Mouse (Mus musculus): ENCODE results near the gene Eif6. TPM values are rescaled to one million over a fixed set of nuclear protein-coding genes. Genes with fewer than 3 reads are reported as not detected.

Gene Eif6
- polyA plus RNA-seq, 1 experiment from 2014 or later, result 107 TPM

- Histone ChIP-seq H3K4me3 (no peak overlapping the region), H3K27me3 (peaks cover 37% of the 10 kb centered on the region), H3K27ac (no peak overlapping the region), H3K4me1 (replicated peaks) (peaks cover 9% of the 10 kb centered on the region), H3K4me2 (no peak overlapping the region), H3K9ac (no peak overlapping the region), H3K9me3 (replicated peaks) (no peaks in the 10 kb centered on the region), H3K36me3 (no peaks in the 10 kb centered on the region)
- ATAC-seq (replicated peaks; ENCODE audit: insufficient number of reproducible peaks, insufficient read depth, low FRiP score, low read depth), result no peak
- WGBS, result 80% methylated on average over 3 of the region's 3 CpGs
These were observed 47.2 kb downstream of the Eif6 start for GRCm38 (mm10) chr2:155779506-155779905.

GRCm38 (mm10) chr2:155779066-155779465, 47.7 kb downstream of the Eif6 start:
- H3K4me1 ChIP-seq (replicated peaks), result peaks cover 9% of the 10 kb centered on the region
- no peaks in the 10 kb centered on the region for H3K36me3 ChIP-seq
- no peaks in the 10 kb centered on the region for H3K9me3 ChIP-seq (replicated peaks)
- no peak overlapping the region for H3K4me2 ChIP-seq
- no peak for ATAC-seq (replicated peaks; ENCODE audit: insufficient number of reproducible peaks, insufficient read depth, low FRiP score, low read depth)
- 50% methylated on average over 7 of the region's 7 CpGs for WGBS
- no peak overlapping the region for H3K9ac ChIP-seq
- peaks cover 42% of the 10 kb centered on the region for H3K27me3 ChIP-seq
- no peak overlapping the region for H3K27ac ChIP-seq
- no peak overlapping the region for H3K4me3 ChIP-seq

GRCm38 (mm10) chr2:155778004-155778403, 48.7 kb downstream of the Eif6 start:
- Histone ChIP-seq H3K4me1 (replicated peaks) (peaks cover 9% of the 10 kb centered on the region), H3K4me3 (no peak overlapping the region), H3K4me2 (no peak overlapping the region), H3K9ac (no peak overlapping the region), H3K9me3 (replicated peaks) (no peaks in the 10 kb centered on the region), H3K36me3 (no peaks in the 10 kb centered on the region), H3K27ac (no peak overlapping the region), H3K27me3 (peaks cover 53% of the 10 kb centered on the region)
- ATAC-seq (replicated peaks; ENCODE audit: insufficient number of reproducible peaks, insufficient read depth, low FRiP score, low read depth), result no peak
- WGBS, result 51% methylated on average over 6 of the region's 6 CpGs

DNA sequence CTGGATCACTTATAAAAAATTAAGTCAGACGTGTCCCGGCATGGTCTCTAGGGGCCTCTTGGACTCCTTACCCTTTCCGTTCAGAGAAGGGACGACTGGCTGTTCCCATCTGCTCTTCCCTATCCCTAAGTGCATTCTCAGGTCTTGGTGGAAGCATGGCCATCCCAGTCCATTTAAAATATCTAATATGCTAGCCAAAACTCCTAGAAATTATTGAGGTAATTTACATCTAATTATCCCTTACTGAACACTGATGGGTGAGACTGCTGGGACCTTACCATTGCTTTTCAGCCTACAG, 49.1 kb downstream of the Eif6 start:
- WGBS, result 76% methylated on average over 4 of the region's 4 CpGs
- H3K9ac ChIP-seq, result no peak overlapping the region
- H3K4me2 ChIP-seq, result no peak overlapping the region
- no peaks in the 10 kb centered on the region for H3K36me3 ChIP-seq
- ATAC-seq (replicated peaks; ENCODE audit: insufficient number of reproducible peaks, insufficient read depth, low FRiP score, low read depth), result no peak
- peaks cover 56% of the 10 kb centered on the region for H3K27me3 ChIP-seq
- no peak overlapping the region for H3K27ac ChIP-seq
- H3K4me1 ChIP-seq (replicated peaks), result peaks cover 9% of the 10 kb centered on the region
- H3K4me3 ChIP-seq, result no peak overlapping the region
- no peaks in the 10 kb centered on the region for H3K9me3 ChIP-seq (replicated peaks)

- peaks cover 61% of the 10 kb centered on the region for H3K27me3 ChIP-seq
- WGBS, result 57% methylated on average over 10 of the region's 10 CpGs
- no peak for ATAC-seq (replicated peaks; ENCODE audit: insufficient number of reproducible peaks, insufficient read depth, low FRiP score, low read depth)
- H3K4me2 ChIP-seq, result no peak overlapping the region
- H3K4me3 ChIP-seq, result no peak overlapping the region
- H3K36me3 ChIP-seq, result no peaks in the 10 kb centered on the region
- H3K9ac ChIP-seq, result no peak overlapping the region
- H3K9me3 ChIP-seq (replicated peaks), result no peaks in the 10 kb centered on the region
- H3K4me1 ChIP-seq (replicated peaks), result peaks cover 9% of the 10 kb centered on the region
- no peak overlapping the region for H3K27ac ChIP-seq
These were observed 49.7 kb downstream of the Eif6 start for GRCm38 (mm10) chr2:155776824-155777687.

DNA sequence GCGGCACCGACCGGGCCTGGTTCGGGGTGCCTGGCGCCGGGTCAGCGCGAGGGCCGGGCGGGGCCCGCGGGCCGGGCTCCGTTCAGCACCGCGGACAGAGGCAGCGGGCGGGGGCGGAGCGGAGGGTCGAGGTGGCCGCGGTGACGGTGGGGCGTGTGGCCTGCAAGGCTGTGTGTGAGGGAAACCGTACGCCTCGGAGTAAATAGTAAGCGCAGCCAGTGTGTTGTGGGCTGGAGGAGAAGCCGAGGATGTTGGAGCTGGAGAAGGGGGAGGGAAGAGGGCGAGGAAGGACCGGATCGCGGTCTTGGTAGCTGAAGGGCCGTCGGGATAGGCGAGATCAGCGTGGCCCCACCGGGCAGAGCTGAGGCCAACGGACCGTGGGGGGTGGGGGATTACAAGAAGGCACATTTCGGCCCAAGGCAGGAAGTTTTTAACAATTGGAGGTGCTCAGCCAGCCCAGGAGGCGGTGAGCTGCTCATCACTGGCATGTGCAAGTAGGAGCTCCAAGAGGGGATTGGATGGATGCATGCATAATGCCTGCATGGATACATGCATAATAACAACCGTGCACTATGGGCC, 51.0 kb downstream of the Eif6 start:
- Histone ChIP-seq H3K36me3 (no peaks in the 10 kb centered on the region), H3K4me1 (replicated peaks) (peaks cover 9% of the 10 kb centered on the region), H3K9me3 (replicated peaks) (no peaks in the 10 kb centered on the region), H3K9ac (no peak overlapping the region), H3K4me2 (peak overlapping the region; percentile 96), H3K27me3 (peaks cover 65% of the 10 kb centered on the region), H3K4me3 (peak overlapping the region; percentile 55), H3K27ac (no peak overlapping the region)
- ATAC-seq (replicated peaks; ENCODE audit: insufficient number of reproducible peaks, insufficient read depth, low FRiP score, low read depth), result peak; percentile 73
- WGBS, result 2% methylated on average over 44 of the region's 44 CpGs

- 2% methylated on average over 57 of the region's 100 CpGs for WGBS
- Histone ChIP-seq H3K27ac (no peak within 1 kb of the TSS), H3K36me3 (no peaks in the 10 kb centered on the region), H3K27me3 (peaks cover 68% of the 10 kb centered on the region), H3K4me2 (peak within 1 kb of the TSS; percentile 96), H3K4me3 (peak within 1 kb of the TSS; percentile 55), H3K4me1 (replicated peaks) (peaks cover 9% of the 10 kb centered on the region), H3K9ac (no peak within 1 kb of the TSS), H3K9me3 (replicated peaks) (no peaks in the 10 kb centered on the region)
- ATAC-seq (replicated peaks; ENCODE audit: insufficient number of reproducible peaks, insufficient read depth, low FRiP score, low read depth), result no peak; the same call in 1 of the 2 replicates
These were observed 51.6 kb downstream of the Eif6 start, which contains the start of gene Mmp24 for GRCm38 (mm10) chr2:155774927-155775684. TSS of gene Mmp24 (plus strand) at chr2:155775342.

GRCm38 (mm10) chr2:155774261-155774926, 52.3 kb downstream of the Eif6 start:
- H3K9ac ChIP-seq, result no peak overlapping the region
- H3K4me2 ChIP-seq, result peak overlapping the region; percentile 96
- H3K4me1 ChIP-seq (replicated peaks), result peaks cover 9% of the 10 kb centered on the region
- ATAC-seq (replicated peaks; ENCODE audit: insufficient number of reproducible peaks, insufficient read depth, low FRiP score, low read depth), result no peak
- no peaks in the 10 kb centered on the region for H3K9me3 ChIP-seq (replicated peaks)
- no peak overlapping the region for H3K27ac ChIP-seq
- peak overlapping the region; percentile 55 for H3K4me3 ChIP-seq
- WGBS, result 48% methylated on average over 11 of the region's 11 CpGs
- H3K27me3 ChIP-seq, result peaks cover 75% of the 10 kb centered on the region
- H3K36me3 ChIP-seq, result no peaks in the 10 kb centered on the region

DNA sequence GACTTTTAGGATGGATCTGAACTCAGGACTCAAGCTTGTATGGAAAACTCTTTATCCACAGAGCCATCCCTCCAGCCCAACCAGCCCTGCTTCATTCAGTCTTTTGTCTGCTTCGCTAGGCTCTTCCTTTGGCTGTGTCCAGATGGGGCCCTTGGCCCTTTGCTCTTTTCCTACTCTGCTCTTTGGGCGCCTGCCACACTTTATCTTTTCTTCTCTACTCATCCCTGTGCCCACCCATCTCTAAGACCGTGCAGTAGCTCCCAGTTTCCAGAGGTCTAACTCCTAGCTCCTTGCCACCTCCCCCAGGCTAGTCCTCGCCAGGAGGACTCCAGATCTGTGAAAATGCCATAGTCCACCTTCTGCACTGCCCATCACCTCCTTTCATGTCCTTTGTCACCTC, 53.1 kb downstream of the Eif6 start:
- Histone ChIP-seq H3K4me1 (replicated peaks) (peaks cover 9% of the 10 kb centered on the region), H3K27ac (no peak overlapping the region), H3K4me2 (no peak overlapping the region), H3K27me3 (peaks cover 81% of the 10 kb centered on the region), H3K4me3 (no peak overlapping the region), H3K9ac (no peak overlapping the region), H3K9me3 (replicated peaks) (no peaks in the 10 kb centered on the region), H3K36me3 (no peaks in the 10 kb centered on the region)
- 56% methylated on average over 4 of the region's 4 CpGs for WGBS
- ATAC-seq (replicated peaks; ENCODE audit: insufficient number of reproducible peaks, insufficient read depth, low FRiP score, low read depth), result no peak

All from heart, embryonic 15.5 days (tissue).